Mouse (Mus musculus): ENCODE measurements around the gene Cdc42se1. TPM values are rescaled to one million over a fixed set of nuclear protein-coding genes. Genes with fewer than 3 reads are reported as not detected.

The Cdc42se1 gene
- polyA plus RNA-seq, 1 experiment from 2014 or later = 51.6 TPM

- WGBS = 35% methylated on average over 1 of the region's 1 CpGs
- Histone ChIP-seq H3K4me1 (peaks cover 64% of the 10 kb centered on the region), H3K27ac (replicated peaks) (peak overlapping the region; percentile 97), H3K4me2 (peak overlapping the region; percentile 78), H3K9ac (peak overlapping the region; percentile 93), H3K27me3 (replicated peaks) (no peaks in the 10 kb centered on the region), H3K4me3 (peak overlapping the region; percentile 83), H3K9me3 (no peaks in the 10 kb centered on the region), H3K36me3 (peaks cover 37% of the 10 kb centered on the region)
- no peak for ATAC-seq (ENCODE audit: extremely low read depth, insufficient number of reproducible peaks, low FRiP score, low TSS enrichment)
These were observed 1.3 kb upstream of the Cdc42se1 start for GRCm38 (mm10) chr3:95227214-95227613.

GRCm38 (mm10) chr3:95228894-95229780 lies 605 bp downstream of the Cdc42se1 start:
- 0 out of 2 replicates have a peak, but pooled peaks have one; percentile 4 for ATAC-seq (ENCODE audit: extremely low read depth, insufficient number of reproducible peaks, low FRiP score, low TSS enrichment)
- WGBS = 1% methylated on average over 43 of the region's 43 CpGs
- Histone ChIP-seq H3K4me3 (peak overlapping the region; percentile 83), H3K4me1 (peaks cover 65% of the 10 kb centered on the region), H3K9me3 (no peaks in the 10 kb centered on the region), H3K27me3 (replicated peaks) (no peaks in the 10 kb centered on the region), H3K9ac (peak overlapping the region; percentile 93), H3K27ac (replicated peaks) (peak overlapping the region; percentile 97), H3K36me3 (peaks cover 39% of the 10 kb centered on the region), H3K4me2 (peak overlapping the region; percentile 78)

- no peak for ATAC-seq (ENCODE audit: extremely low read depth, insufficient number of reproducible peaks, low FRiP score, low TSS enrichment)
- no peaks in the 10 kb centered on the region for H3K27me3 ChIP-seq (replicated peaks)
- peaks cover 45% of the 10 kb centered on the region for H3K36me3 ChIP-seq
- H3K4me2 ChIP-seq = peak overlapping the region; percentile 78
- peak overlapping the region; percentile 83 for H3K4me3 ChIP-seq
- peaks cover 57% of the 10 kb centered on the region for H3K4me1 ChIP-seq
- 4% methylated on average over 13 of the region's 13 CpGs for WGBS
- H3K9ac ChIP-seq = peak overlapping the region; percentile 93
- H3K9me3 ChIP-seq = no peaks in the 10 kb centered on the region
- peak overlapping the region; percentile 97 for H3K27ac ChIP-seq (replicated peaks)
These were observed 1.4 kb downstream of the Cdc42se1 start for GRCm38 (mm10) chr3:95229781-95230494.

- H3K9ac ChIP-seq = peak overlapping the region; percentile 93
- H3K9me3 ChIP-seq = no peaks in the 10 kb centered on the region
- 52% methylated on average over 8 of the region's 8 CpGs for WGBS
- H3K4me2 ChIP-seq = peak overlapping the region; percentile 78
- peak overlapping the region; percentile 83 for H3K4me3 ChIP-seq
- no peaks in the 10 kb centered on the region for H3K27me3 ChIP-seq (replicated peaks)
- H3K27ac ChIP-seq (replicated peaks) = peak overlapping the region; percentile 97
- H3K36me3 ChIP-seq = peaks cover 45% of the 10 kb centered on the region
- ATAC-seq (ENCODE audit: extremely low read depth, insufficient number of reproducible peaks, low FRiP score, low TSS enrichment) = no peak
- peaks cover 56% of the 10 kb centered on the region for H3K4me1 ChIP-seq
These were observed 2.2 kb downstream of the Cdc42se1 start for GRCm38 (mm10) chr3:95230495-95231297.

GRCm38 (mm10) chr3:95231298-95232221 lies 3.0 kb downstream of the Cdc42se1 start, which contains the start of gene Mllt11:
Gene Mllt11 (minus strand): TSS chr3:95232171.
- peaks cover 48% of the 10 kb centered on the region for H3K4me1 ChIP-seq
- no peaks in the 10 kb centered on the region for H3K9me3 ChIP-seq
- ATAC-seq (ENCODE audit: extremely low read depth, insufficient number of reproducible peaks, low FRiP score, low TSS enrichment) = no peak
- 66% methylated on average over 13 of the region's 13 CpGs for WGBS
- H3K4me2 ChIP-seq = peak within 1 kb of the TSS; percentile 78
- peaks cover 52% of the 10 kb centered on the region for H3K36me3 ChIP-seq
- peak within 1 kb of the TSS; percentile 83 for H3K4me3 ChIP-seq
- no peaks in the 10 kb centered on the region for H3K27me3 ChIP-seq (replicated peaks)
- peak within 1 kb of the TSS; percentile 93 for H3K9ac ChIP-seq
- peak within 1 kb of the TSS; percentile 97 for H3K27ac ChIP-seq (replicated peaks)

GRCm38 (mm10) chr3:95232771-95233170 lies 4.2 kb downstream of the Cdc42se1 start:
- H3K27ac ChIP-seq (replicated peaks) = peak overlapping the region; percentile 46

GRCm38 (mm10) chr3:95233303-95233980 lies 4.9 kb downstream of the Cdc42se1 start:
- Histone ChIP-seq H3K36me3 (peaks cover 71% of the 10 kb centered on the region), H3K4me2 (no peak overlapping the region), H3K9me3 (no peaks in the 10 kb centered on the region), H3K9ac (peak overlapping the region; percentile 3; the same call in 1 of the 2 replicates), H3K4me1 (peaks cover 49% of the 10 kb centered on the region), H3K27ac (replicated peaks) (peak overlapping the region; percentile 46), H3K27me3 (replicated peaks) (no peaks in the 10 kb centered on the region), H3K4me3 (no peak overlapping the region)
- 87% methylated on average over 16 of the region's 16 CpGs for WGBS
- ATAC-seq (ENCODE audit: extremely low read depth, insufficient number of reproducible peaks, low FRiP score, low TSS enrichment) = no peak

More at GRCm38 (mm10) chr3:95232771-95233170, 4.2 kb downstream of the Cdc42se1 start:
- Histone ChIP-seq H3K9ac (peak overlapping the region; percentile 3), H3K9me3 (no peaks in the 10 kb centered on the region), H3K27me3 (replicated peaks) (no peaks in the 10 kb centered on the region), H3K36me3 (peaks cover 64% of the 10 kb centered on the region), H3K4me3 (no peak overlapping the region), H3K4me1 (peaks cover 45% of the 10 kb centered on the region), H3K4me2 (no peak overlapping the region)
- ATAC-seq (ENCODE audit: extremely low read depth, insufficient number of reproducible peaks, low FRiP score, low TSS enrichment) = no peak
- 46% methylated on average over 7 of the region's 7 CpGs for WGBS

GRCm38 (mm10) chr3:95235386-95236301 lies 7.1 kb downstream of the Cdc42se1 start:
- Histone ChIP-seq H3K36me3 (peaks cover 72% of the 10 kb centered on the region), H3K27ac (replicated peaks) (no peak overlapping the region), H3K4me1 (peaks cover 38% of the 10 kb centered on the region), H3K4me3 (no peak overlapping the region), H3K9ac (no peak overlapping the region), H3K9me3 (no peaks in the 10 kb centered on the region), H3K4me2 (no peak overlapping the region), H3K27me3 (replicated peaks) (no peaks in the 10 kb centered on the region)
- ATAC-seq (ENCODE audit: extremely low read depth, insufficient number of reproducible peaks, low FRiP score, low TSS enrichment) = no peak
- WGBS = 86% methylated on average over 23 of the region's 23 CpGs

GRCm38 (mm10) chr3:95237541-95238099 lies 9.1 kb downstream of the Cdc42se1 start:
- 77% methylated on average over 8 of the region's 8 CpGs for WGBS
- Histone ChIP-seq H3K27ac (replicated peaks) (no peak overlapping the region), H3K4me1 (peaks cover 28% of the 10 kb centered on the region), H3K27me3 (replicated peaks) (no peaks in the 10 kb centered on the region), H3K4me2 (no peak overlapping the region), H3K4me3 (no peak overlapping the region), H3K36me3 (peaks cover 60% of the 10 kb centered on the region), H3K9me3 (no peaks in the 10 kb centered on the region), H3K9ac (peak overlapping the region; percentile 19; the same call in 1 of the 2 replicates)
- ATAC-seq (ENCODE audit: extremely low read depth, insufficient number of reproducible peaks, low FRiP score, low TSS enrichment) = no peak

Measured in heart, embryonic 13.5 days (tissue).